Mouse (Mus musculus) liver, embryonic 14.5 days (tissue): ENCODE measurements around the gene Rfx2. TPM values are rescaled to one million over a fixed set of nuclear protein-coding genes. Genes with fewer than 3 reads are reported as not detected.

Experiments
- ATAC-seq: fragments of 200-750 bp; cut with Nextera tagmentation; 2 replicates; pipeline ENCODE4 v1.8.0; 2017; ENCODE audit warnings: moderate number of reproducible peaks, mild to moderate bottlenecking, moderate library complexity; ENCODE audit not compliant: insufficient read depth
- DNase-seq, 3 experiments: peaks; one replicate each; pipeline ENCODE4 v3.0.0-alpha.2; 2012 to 2013; ENCODE audit warnings: low read depth in 3 of 3, low spot score in 3 of 3
- H3K27ac ChIP-seq: fragments of 300-500 bp; sonication (generic); 2 replicates; pipeline ENCODE4 v1.5.1; 2014; ENCODE audit warnings: moderate library complexity, mild to moderate bottlenecking, control low read depth, inconsistent platforms
- H3K27me3 ChIP-seq: fragments of 300-500 bp; sonication (generic); 2 replicates; pipeline ENCODE4 v1.6.1; 2014; ENCODE audit warnings: mild to moderate bottlenecking, low read length, moderate library complexity; ENCODE audit not compliant: control insufficient read depth, insufficient read depth
- H3K36me3 ChIP-seq: fragments of 300-500 bp; sonication (generic); replicated peaks from 2 replicates; pipeline ENCODE4 v1.6.1; 2014; ENCODE audit warnings: low read depth; ENCODE audit not compliant: control insufficient read depth, insufficient read depth
- H3K4me1 ChIP-seq, 2 experiments: fragments of 200-500 bp in 1 of 2; fragments of 300-500 bp in 1 of 2; sonication (generic) in 1 of 2; replicated peaks; 2 replicates each; pipeline ENCODE4 v1.6.1; 2012 to 2014; ENCODE audit warnings: antibody characterized with exemption in 1 of 2, inconsistent platforms in 1 of 2, low read length in 1 of 2; ENCODE audit not compliant: control insufficient read depth in 2 of 2, insufficient read depth in 2 of 2
- H3K4me2 ChIP-seq: fragments of 300-500 bp; sonication (generic); 2 replicates; pipeline ENCODE4 v1.6.1; 2014; ENCODE audit warnings: low read depth, mild to moderate bottlenecking, control low read depth, moderate library complexity
- H3K4me3 ChIP-seq, 2 experiments: fragments of 200-500 bp in 1 of 2; fragments of 300-500 bp in 1 of 2; sonication (generic) in 1 of 2; 2 replicates each; pipeline ENCODE4 v1.5.1; 2012 to 2014; ENCODE audit warnings: low read depth in 2 of 2, low read length in 2 of 2, mild to moderate bottlenecking in 2 of 2, control low read depth in 1 of 2, inconsistent platforms in 1 of 2, moderate library complexity in 1 of 2; ENCODE audit not compliant: insufficient read depth in 1 of 2
- H3K9ac ChIP-seq: fragments of 300-500 bp; sonication (generic); replicated peaks from 2 replicates; pipeline ENCODE4 v1.6.1; 2014; ENCODE audit warnings: mild to moderate bottlenecking, control low read depth, moderate library complexity
- H3K9me3 ChIP-seq: fragments of 300-500 bp; sonication (generic); 2 replicates; pipeline ENCODE4 v1.6.1; 2016; ENCODE audit warnings: low read length, mixed read lengths; ENCODE audit not compliant: control insufficient read depth
- CTCF ChIP-seq: IDR thresholded peaks from 2 replicates; pipeline ENCODE4 v1.5.1; 2016; ENCODE audit warnings: antibody characterized with exemption, low read depth, control low read depth
- EP300 ChIP-seq: IDR thresholded peaks from 2 replicates; pipeline ENCODE4 v1.6.1; 2016; ENCODE audit warnings: antibody characterized with exemption, low read depth
- WGBS: fragments of 180-500 bp; shearing (Covaris S2); extraction: QIAGEN DNeasy Blood & Tissue Kit; methylation state at CpG from one replicate; pipeline ENCODE4 v1.1.7; 2014; ENCODE audit not compliant: insufficient replicate concordance; 5-methylcytosine and 5-hydroxymethylcytosine counted together
- polyA plus RNA-seq, 2 experiments: library from polyadenylated mRNA; depleted of rRNA in 1 of 2; stranded (reverse) in 1 of 2; unstranded in 1 of 2; fragments of >200 nt; fragmentation: Nextera tagmentation in 1 of 2; extraction: Ambion mirVana in 1 of 2; gene quantifications; 2 replicates each; pipeline versions ENCODE4 v1.2.1 to v1.2.3; 2012 to 2014

The Rfx2 gene
- polyA plus RNA-seq, 2 experiments = 6.8 to 10.7 TPM

DNA sequence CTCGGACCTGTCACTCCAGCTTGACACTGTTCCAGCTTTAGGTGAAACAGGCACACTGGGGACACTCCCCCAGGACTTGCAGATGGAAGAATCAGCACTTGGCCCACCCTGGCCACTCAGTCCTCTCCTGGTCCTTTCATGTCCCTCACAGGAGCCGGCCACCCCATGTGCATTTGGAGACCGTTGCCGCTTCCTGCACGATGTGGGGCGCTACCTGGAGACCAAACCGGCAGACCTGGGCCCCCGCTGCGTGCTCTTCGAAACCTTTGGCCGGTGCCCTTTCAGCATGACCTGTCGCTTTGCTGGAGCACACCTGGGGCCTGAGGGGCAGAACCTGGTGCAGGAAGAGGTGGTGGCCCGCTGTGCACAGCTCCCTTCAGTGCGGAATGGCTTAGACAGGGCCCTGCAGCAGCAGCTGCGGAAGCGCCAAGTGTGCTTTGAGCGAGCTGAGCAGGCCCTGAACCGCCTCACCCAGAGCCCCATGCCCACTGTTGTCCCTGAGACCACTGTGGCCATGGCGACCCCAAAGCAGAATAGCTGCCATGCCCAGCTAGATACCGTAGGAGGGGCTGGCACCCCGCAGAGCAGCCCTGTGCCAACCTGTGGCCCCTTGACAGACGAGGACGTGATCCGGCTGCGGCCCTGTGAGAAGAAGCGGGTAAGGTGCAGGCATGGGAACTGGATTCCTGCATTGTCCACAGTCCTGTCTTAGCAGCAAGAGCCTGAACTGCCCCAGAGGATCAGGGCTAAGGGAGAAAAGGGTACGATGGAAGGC lies 64.0 kb downstream of the Rfx2 start:
- Histone ChIP-seq H3K4me1 (peaks cover 24 to 27% of the 10 kb centered on the region in 2 experiments), H3K4me3 (no peak overlapping the region), H3K9ac (no peak overlapping the region), H3K9me3 (no peaks in the 10 kb centered on the region), H3K36me3 (peaks cover 17% of the 10 kb centered on the region), H3K4me2 (no peak overlapping the region), H3K27ac (no peak overlapping the region), H3K27me3 (no peaks in the 10 kb centered on the region)
- WGBS = 89% methylated on average over 27 of the region's 27 CpGs
- ATAC-seq (no peak), DNase-seq (no peak)
- TF ChIP-seq EP300 (no peak), CTCF (no peak)

DNA sequence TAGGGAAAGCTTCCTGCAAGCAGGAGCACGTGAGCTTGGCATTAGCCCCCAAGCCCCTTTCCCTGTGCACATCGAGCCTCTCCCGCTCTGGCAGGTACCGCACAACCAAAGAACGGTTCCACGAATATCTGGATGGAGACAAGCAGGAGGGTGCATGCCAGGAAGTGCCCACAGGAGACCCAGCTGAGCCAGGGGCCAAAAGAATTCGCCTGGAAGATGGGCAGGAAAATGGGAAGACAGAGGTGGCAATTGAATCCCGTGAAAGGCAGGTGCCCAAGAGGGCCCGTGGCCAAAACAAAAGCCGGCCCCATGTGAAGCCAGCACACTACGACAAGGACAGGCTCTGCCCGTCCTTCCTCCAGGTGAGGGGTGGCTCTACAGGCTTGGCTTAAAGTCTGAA lies 65.4 kb downstream of the Rfx2 start:
- no peaks in the 10 kb centered on the region for H3K27me3 ChIP-seq
- peaks cover 17% of the 10 kb centered on the region for H3K36me3 ChIP-seq
- H3K9me3 ChIP-seq = no peaks in the 10 kb centered on the region
- no peak for TF ChIP-seq CTCF
- TF ChIP-seq EP300 = no peak
- ATAC-seq (no peak), DNase-seq (no peak)
- H3K4me3 ChIP-seq = peak overlapping the region; percentile 81 to 84
- peak overlapping the region; percentile 87 for H3K4me2 ChIP-seq
- peak overlapping the region; percentile 90 for H3K9ac ChIP-seq
- peaks cover 31 to 35% of the 10 kb centered on the region in 2 experiments for H3K4me1 ChIP-seq
- 38% methylated on average over 12 of the region's 12 CpGs for WGBS
- H3K27ac ChIP-seq = peak overlapping the region; percentile 92

DNA sequence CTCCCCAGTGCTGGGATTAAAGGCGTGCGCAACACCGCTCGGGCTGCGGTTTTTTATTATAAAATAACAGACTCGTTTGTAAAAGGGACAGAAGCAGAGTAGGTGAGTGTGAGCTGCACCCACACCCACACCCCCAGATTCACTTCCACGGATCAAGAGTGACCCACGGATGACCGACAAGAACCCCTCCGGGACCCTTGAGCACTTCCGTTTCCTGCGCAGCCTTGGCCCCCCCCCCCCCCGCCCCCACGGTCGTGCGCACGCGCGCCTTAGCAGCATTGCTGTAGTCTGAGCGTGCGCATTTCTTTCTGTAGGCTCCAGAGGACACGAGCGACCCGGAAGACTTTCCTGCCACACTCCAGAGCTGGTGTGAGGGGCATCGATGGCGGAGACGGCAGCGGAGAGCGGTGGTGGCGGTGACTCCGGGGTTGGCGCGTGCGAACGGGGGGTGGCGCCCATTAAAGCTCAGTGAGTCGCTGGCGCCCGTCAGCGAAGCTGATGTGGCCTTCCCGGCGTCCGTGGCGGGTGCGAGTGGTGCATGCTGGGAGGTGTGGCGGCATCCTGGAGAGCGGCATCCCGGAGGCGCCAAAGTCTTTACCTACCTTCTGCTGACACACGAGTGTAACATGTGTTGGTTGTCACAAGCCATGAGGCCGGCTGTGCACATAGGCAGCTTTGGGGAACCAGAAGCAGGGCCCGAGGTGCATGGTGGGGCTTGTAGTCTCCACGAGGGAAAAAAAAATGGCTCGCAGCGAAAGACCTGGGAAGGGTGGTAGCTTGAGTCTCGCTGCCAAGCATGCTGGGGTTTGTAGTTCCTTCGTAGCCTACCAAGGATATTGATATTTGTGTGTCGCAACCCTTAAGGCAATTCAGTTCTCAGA lies 66.1 kb downstream of the Rfx2 start, which contains the start of gene Dus3l:
Gene Dus3l (plus strand): TSS at position 284 of the 881 bp plus-strand sequence.
- H3K27ac ChIP-seq = peak within 1 kb of the TSS; percentile 92
- no peak; the same call in 1 of the 2 replicates for TF ChIP-seq CTCF
- no peak for TF ChIP-seq EP300
- H3K4me2 ChIP-seq = peak within 1 kb of the TSS; percentile 87
- DNase-seq (peak; percentile 80 to 88 (median 83)), ATAC-seq (peak; percentile 69)
- no peaks in the 10 kb centered on the region for H3K27me3 ChIP-seq
- WGBS = under 1% methylated on average over 58 of the region's 58 CpGs
- peaks cover 12% of the 10 kb centered on the region for H3K36me3 ChIP-seq
- H3K4me3 ChIP-seq = peak within 1 kb of the TSS; percentile 81 to 84
- H3K9me3 ChIP-seq = no peaks in the 10 kb centered on the region
- peaks cover 31 to 35% of the 10 kb centered on the region in 2 experiments for H3K4me1 ChIP-seq
- H3K9ac ChIP-seq = peak within 1 kb of the TSS; percentile 90

DNA sequence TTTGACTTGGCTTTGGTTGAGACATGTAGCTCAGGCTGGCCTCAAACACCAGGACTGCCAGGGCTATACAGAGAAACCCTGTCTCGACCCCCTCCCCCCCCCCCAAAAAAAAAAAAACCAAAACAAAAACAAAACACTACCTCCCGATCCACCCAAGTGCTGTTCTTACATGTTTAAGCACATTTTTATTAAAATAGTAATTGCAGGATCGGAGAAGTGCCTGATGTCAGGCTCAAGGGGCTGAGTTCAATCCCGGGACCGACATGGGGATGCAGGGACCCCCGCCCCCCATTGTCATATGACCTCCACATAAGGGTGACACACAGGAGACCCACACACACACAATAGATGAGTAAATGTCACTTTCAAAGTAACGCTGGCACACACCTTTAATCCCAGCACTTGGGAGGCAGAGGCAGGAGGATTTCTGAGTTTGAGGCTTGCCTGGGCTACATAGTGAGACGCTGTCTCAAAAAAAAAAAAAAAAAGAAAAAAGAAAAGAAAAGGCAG lies 67.0 kb downstream of the Rfx2 start:
- Histone ChIP-seq H3K4me3 (peak overlapping the region; percentile 81 to 84; a peak in 3 of 4 replicates), H3K9me3 (no peaks in the 10 kb centered on the region), H3K9ac (peak overlapping the region; percentile 90; the same call in 1 of the 2 replicates), H3K27me3 (0 out of 2 replicates have a peak, but pooled peaks cover 3% of the 10 kb centered on the region), H3K36me3 (peaks cover 8% of the 10 kb centered on the region), H3K27ac (peak overlapping the region; percentile 92), H3K4me1 (peaks cover 33 to 35% of the 10 kb centered on the region in 2 experiments), H3K4me2 (peak overlapping the region; percentile 87)
- ATAC-seq (no peak), DNase-seq (no peak)
- TF ChIP-seq CTCF = no peak
- no peak for TF ChIP-seq EP300
- WGBS = 55% methylated on average over 8 of the region's 8 CpGs
